Mouse (Mus musculus) heart, postnatal 0 days (tissue): ENCODE measurements around the gene Prelid1. TPM values are rescaled to one million over a fixed set of nuclear protein-coding genes. Genes with fewer than 3 reads are reported as not detected.

ENCODE experiments used
- ATAC-seq: fragments of 200-750 bp; cut with Nextera tagmentation; 2 replicates; pipeline ENCODE4 v1.8.0; 2017; ENCODE audit warnings: low read depth, moderate number of reproducible peaks, moderate library complexity; ENCODE audit not compliant: insufficient read depth
- DNase-seq: peaks from one replicate; pipeline ENCODE4 v3.0.0-alpha.2; 2016; ENCODE audit warnings: low spot score
- H3K27ac ChIP-seq: fragments of 300-500 bp; sonication (generic); 2 replicates; pipeline ENCODE4 v1.5.1; 2014; ENCODE audit warnings: low read depth, mild to moderate bottlenecking
- H3K27me3 ChIP-seq: fragments of 300-500 bp; sonication (generic); 2 replicates; pipeline ENCODE4 v1.6.1; 2014; ENCODE audit warnings: low read length, mixed read lengths; ENCODE audit not compliant: control insufficient read depth, insufficient read depth
- H3K36me3 ChIP-seq: fragments of 300-500 bp; sonication (generic); replicated peaks from 2 replicates; pipeline ENCODE4 v1.6.1; 2014; ENCODE audit warnings: low read length, mixed read lengths; ENCODE audit not compliant: control insufficient read depth, insufficient read depth
- H3K4me1 ChIP-seq: fragments of 300-500 bp; sonication (generic); 2 replicates; pipeline ENCODE4 v1.6.1; 2014; ENCODE audit warnings: antibody characterized with exemption; ENCODE audit not compliant: control insufficient read depth, insufficient read depth
- H3K4me2 ChIP-seq: fragments of 300-500 bp; sonication (generic); 2 replicates; pipeline ENCODE4 v1.6.1; 2014; ENCODE audit warnings: low read depth, mild to moderate bottlenecking, low read length, moderate library complexity
- H3K4me3 ChIP-seq: fragments of 300-500 bp; sonication (generic); 2 replicates; pipeline ENCODE4 v1.5.1; 2014; ENCODE audit warnings: low read depth, low read length
- H3K9ac ChIP-seq: fragments of 300-500 bp; sonication (generic); replicated peaks from 2 replicates; pipeline ENCODE4 v1.6.1; 2014; ENCODE audit warnings: low read depth, low read length, mixed read lengths
- H3K9me3 ChIP-seq: fragments of 300-500 bp; sonication (generic); replicated peaks from 2 replicates; pipeline ENCODE4 v1.6.1; 2016; ENCODE audit warnings: low read length; ENCODE audit not compliant: control insufficient read depth
- CTCF ChIP-seq: IDR thresholded peaks from 2 replicates; pipeline ENCODE4 v1.5.1; 2016; ENCODE audit warnings: antibody characterized with exemption, control low read depth, low read depth
- EP300 ChIP-seq: IDR thresholded peaks from 2 replicates; pipeline ENCODE4 v1.6.1; 2016; ENCODE audit warnings: antibody characterized with exemption, low read depth
- WGBS: fragments of 180-500 bp; shearing (Covaris S2); extraction: QIAGEN DNeasy Blood & Tissue Kit; methylation state at CpG from one replicate; pipeline ENCODE4 v1.1.7; 2014; 5-methylcytosine and 5-hydroxymethylcytosine counted together
- polyA plus RNA-seq: library from polyadenylated mRNA; unstranded; fragments of >200 nt; fragmentation: Nextera tagmentation; extraction: Ambion mirVana; gene quantifications from 2 replicates; pipeline ENCODE4 v1.2.1, GENCODE M21; 2015
- total RNA-seq: library from RNA; depleted of rRNA; stranded (reverse); fragments of >200 nt; gene quantifications from 2 replicates; pipeline ENCODE4 v1.2.3, GENCODE M21; 2014; ENCODE audit warnings: low replicate concordance; rRNA removed

Gene Prelid1
- total and polyA plus RNA-seq, 2 experiments from 2014 or later, result 161 to 192 TPM

- DNase-seq (no peak), ATAC-seq (peak; percentile 30; the same call in 1 of the 2 replicates)
- 22% methylated on average over 3 of the region's 3 CpGs for WGBS
- no peaks in the 10 kb centered on the region for H3K9me3 ChIP-seq
- H3K27me3 ChIP-seq, result peaks cover 23% of the 10 kb centered on the region; the same call in 1 of the 2 replicates
- no peak for TF ChIP-seq CTCF
- no peak for TF ChIP-seq EP300
- no peaks in the 10 kb centered on the region for H3K36me3 ChIP-seq
- no peaks in the 10 kb centered on the region for H3K4me1 ChIP-seq
- no peak overlapping the region for H3K9ac ChIP-seq
- H3K4me2 ChIP-seq, result peak overlapping the region; percentile 29
- peak overlapping the region; percentile 29; the same call in 1 of the 2 replicates for H3K4me3 ChIP-seq
- no peak overlapping the region for H3K27ac ChIP-seq
Observed at GRCm38 (mm10) chr13:55370234-55370633, 49.9 kb downstream of the Prelid1 start.

- H3K9ac ChIP-seq, result no peak overlapping the region
- H3K27me3 ChIP-seq, result peaks cover 28% of the 10 kb centered on the region; the same call in 1 of the 2 replicates
- no peak overlapping the region for H3K4me3 ChIP-seq
- no peaks in the 10 kb centered on the region for H3K36me3 ChIP-seq
- no peaks in the 10 kb centered on the region for H3K4me1 ChIP-seq
- TF ChIP-seq EP300 (no peak), CTCF (no peak)
- ATAC-seq (no peak), DNase-seq (no peak)
- H3K9me3 ChIP-seq, result no peaks in the 10 kb centered on the region
- WGBS, result 62% methylated on average over 8 of the region's 8 CpGs
- no peak overlapping the region for H3K27ac ChIP-seq
- H3K4me2 ChIP-seq, result peak overlapping the region; percentile 29; the same call in 1 of the 2 replicates
Observed at GRCm38 (mm10) chr13:55371007-55371681, 50.8 kb downstream of the Prelid1 start.

GRCm38 (mm10) chr13:55371740-55372139 lies 51.4 kb downstream of the Prelid1 start:
- no peak for ATAC-seq
- no peak for TF ChIP-seq EP300
- no peak for TF ChIP-seq CTCF
- H3K9me3 ChIP-seq, result no peaks in the 10 kb centered on the region
- H3K4me1 ChIP-seq, result no peaks in the 10 kb centered on the region
- H3K9ac ChIP-seq, result no peak overlapping the region
- no peak overlapping the region for H3K4me2 ChIP-seq
- 40% methylated on average over 4 of the region's 5 CpGs for WGBS
- no peak overlapping the region for H3K27ac ChIP-seq
- DNase-seq, result no peak
- H3K4me3 ChIP-seq, result no peak overlapping the region
- H3K27me3 ChIP-seq, result peaks cover 28% of the 10 kb centered on the region; the same call in 1 of the 2 replicates
- no peaks in the 10 kb centered on the region for H3K36me3 ChIP-seq

GRCm38 (mm10) chr13:55374206-55374924 lies 54.1 kb downstream of the Prelid1 start:
- no peaks in the 10 kb centered on the region for H3K9me3 ChIP-seq
- no peaks in the 10 kb centered on the region for H3K36me3 ChIP-seq
- no peak overlapping the region for H3K4me3 ChIP-seq
- ATAC-seq (no peak), DNase-seq (no peak)
- H3K4me1 ChIP-seq, result no peaks in the 10 kb centered on the region
- no peak overlapping the region for H3K4me2 ChIP-seq
- no peak for TF ChIP-seq CTCF
- H3K9ac ChIP-seq, result no peak overlapping the region
- WGBS, result 47% methylated on average over 6 of the region's 6 CpGs
- H3K27ac ChIP-seq, result no peak overlapping the region
- H3K27me3 ChIP-seq, result peaks cover 50% of the 10 kb centered on the region

Other genes starting within 250 kb of the Prelid1 start
- gene Uimc1, start 220.2 kb upstream of the Prelid1 start, total RNA-seq, result 6.2 and 11.1 TPM in 2 replicates
- 12.5 and 13.9 TPM in 2 replicates for gene Uimc1, start 220.2 kb upstream of the Prelid1 start, polyA plus RNA-seq
- gene Zfp346, start 215.2 kb upstream of the Prelid1 start, total RNA-seq, result 13.3 and 21.0 TPM in 2 replicates
- gene Zfp346, start 215.2 kb upstream of the Prelid1 start, polyA plus RNA-seq, result 11.7 and 13.4 TPM in 2 replicates
- not detected in 2 replicates for gene Gm17617, start 187.0 kb upstream of the Prelid1 start, total RNA-seq
- not detected in 2 replicates for gene Gm17617, start 187.0 kb upstream of the Prelid1 start, polyA plus RNA-seq
- gene Fgfr4, start 167.9 kb upstream of the Prelid1 start, total RNA-seq, result not detected in 2 replicates
- gene Fgfr4, start 167.9 kb upstream of the Prelid1 start, polyA plus RNA-seq, result 0.08 and 0.11 TPM in 2 replicates
- 49.3 and 75.1 TPM in 2 replicates for gene Nsd1, start 110.7 kb upstream of the Prelid1 start, total RNA-seq
- gene Nsd1, start 110.7 kb upstream of the Prelid1 start, polyA plus RNA-seq, result 39.1 and 45.4 TPM in 2 replicates
- 69.2 and 74.5 TPM in 2 replicates for gene Rab24, start 1.4 kb downstream of the Prelid1 start, total RNA-seq
- 53.0 and 59.9 TPM in 2 replicates for gene Rab24, start 1.4 kb downstream of the Prelid1 start, polyA plus RNA-seq
- gene Mxd3, start 9.3 kb downstream of the Prelid1 start, total RNA-seq, result 24.8 and 33.1 TPM in 2 replicates
- 8.6 and 11.4 TPM in 2 replicates for gene Mxd3, start 9.3 kb downstream of the Prelid1 start, polyA plus RNA-seq
- gene Lman2, start 42.3 kb downstream of the Prelid1 start, total RNA-seq, result 89.3 and 100 TPM in 2 replicates
- 41.3 and 42.4 TPM in 2 replicates for gene Lman2, start 42.3 kb downstream of the Prelid1 start, polyA plus RNA-seq
- 0.46 and 1.1 TPM in 2 replicates for gene Rgs14, start 49.2 kb downstream of the Prelid1 start, total RNA-seq
- 0.30 and 0.32 TPM in 2 replicates for gene Rgs14, start 49.2 kb downstream of the Prelid1 start, polyA plus RNA-seq
- not detected in 2 replicates for gene Slc34a1, start 77.7 kb downstream of the Prelid1 start, total RNA-seq
- gene Slc34a1, start 77.7 kb downstream of the Prelid1 start, polyA plus RNA-seq, result not detected in 2 replicates
- not detected in 2 replicates for gene Pfn3, start 94.7 kb downstream of the Prelid1 start, total RNA-seq
- not detected in 2 replicates for gene Pfn3, start 94.7 kb downstream of the Prelid1 start, polyA plus RNA-seq
- gene F12, start 106.3 kb downstream of the Prelid1 start, total RNA-seq, result 0.12 TPM in 1 of 2 replicates, not detected in the other
- gene F12, start 106.3 kb downstream of the Prelid1 start, polyA plus RNA-seq, result not detected in 2 replicates
- 27.2 and 44.4 TPM in 2 replicates for gene Grk6, start 124.6 kb downstream of the Prelid1 start, total RNA-seq
- gene Grk6, start 124.6 kb downstream of the Prelid1 start, polyA plus RNA-seq, result 10.7 TPM in 2 replicates
- gene Prr7, start 143.8 kb downstream of the Prelid1 start, total RNA-seq, result 3.6 and 8.2 TPM in 2 replicates
- 0.08 TPM in 1 of 2 replicates, not detected in the other for gene Prr7, start 143.8 kb downstream of the Prelid1 start, polyA plus RNA-seq
- gene Dbn1, start 167.6 kb downstream of the Prelid1 start, total RNA-seq, result 38.5 and 46.0 TPM in 2 replicates
- gene Dbn1, start 167.6 kb downstream of the Prelid1 start, polyA plus RNA-seq, result 30.2 and 30.9 TPM in 2 replicates
- gene Pdlim7, start 193.2 kb downstream of the Prelid1 start, total RNA-seq, result 134 and 186 TPM in 2 replicates
- 190 and 210 TPM in 2 replicates for gene Pdlim7, start 193.2 kb downstream of the Prelid1 start, polyA plus RNA-seq
- 2.7 and 2.8 TPM in 2 replicates for gene Dok3, start 208.8 kb downstream of the Prelid1 start, total RNA-seq
- gene Dok3, start 208.8 kb downstream of the Prelid1 start, polyA plus RNA-seq, result 0.95 and 1.4 TPM in 2 replicates
- 25.3 and 30.4 TPM in 2 replicates for gene Ddx41, start 216.2 kb downstream of the Prelid1 start, total RNA-seq
- 16.3 and 17.3 TPM in 2 replicates for gene Ddx41, start 216.2 kb downstream of the Prelid1 start, polyA plus RNA-seq